Mouse (Mus musculus): ENCODE results near the gene Olfr750.

Gene Olfr750

DNA sequence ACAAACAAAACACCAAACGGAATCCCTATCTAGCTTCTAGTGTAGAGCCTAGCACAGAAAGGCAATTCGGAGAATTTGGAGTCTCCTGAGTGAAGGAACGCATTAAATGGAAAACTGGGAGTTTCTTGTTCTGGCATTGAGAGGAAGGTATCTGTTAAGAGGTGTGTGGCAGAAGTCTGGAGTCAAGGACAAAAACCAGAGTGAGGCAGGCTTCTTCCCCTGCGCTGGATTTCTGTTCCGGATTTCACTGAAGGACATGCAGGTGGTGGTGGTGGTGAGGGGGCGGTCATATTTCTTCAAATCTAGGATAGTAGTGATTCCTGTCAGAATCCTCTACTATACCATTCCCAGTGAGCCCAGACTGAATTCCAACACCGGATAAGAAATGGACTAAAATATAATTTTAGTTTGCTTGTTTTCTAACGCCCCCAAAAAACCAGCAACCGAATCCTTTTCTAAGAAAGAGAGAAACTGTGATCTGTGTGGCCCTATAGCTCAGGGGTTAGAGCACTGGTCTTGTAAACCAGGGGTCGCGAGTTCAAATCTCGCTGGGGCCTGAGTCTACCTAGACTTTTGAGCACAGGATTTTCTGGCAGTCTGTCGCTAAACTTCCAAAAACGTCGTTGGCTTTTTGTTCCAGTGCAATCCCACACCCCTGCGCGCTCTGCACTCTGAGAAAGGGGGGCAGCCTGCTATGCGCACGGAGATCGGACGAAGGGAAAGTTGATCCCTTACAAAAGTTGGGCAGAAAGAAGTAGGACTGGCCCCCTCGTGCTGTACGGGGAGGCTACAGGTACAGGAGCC is 14.1 kb upstream of the Olfr750 start:
- DNase-seq, result peak; percentile 86

DNA sequence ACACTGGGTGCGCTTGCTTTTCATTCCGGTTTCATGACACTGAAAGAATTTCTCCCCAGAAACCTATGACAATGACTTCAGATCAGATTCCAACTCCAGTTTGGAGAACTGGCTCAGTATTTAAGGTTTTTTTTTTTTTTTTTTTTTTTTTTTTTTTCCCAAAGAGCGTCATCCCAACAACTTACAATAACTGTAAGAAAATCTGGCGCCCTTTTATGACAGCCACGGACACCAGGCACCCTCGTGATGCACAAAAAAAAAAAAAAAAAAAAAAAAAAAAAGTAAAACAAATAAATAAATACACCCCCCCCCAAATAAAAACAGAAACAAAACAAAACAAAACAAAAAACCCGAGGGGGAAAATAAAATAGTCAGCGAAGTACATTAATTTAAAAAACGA is 13.5 kb upstream of the Olfr750 start:
- DNase-seq, result no peak

- no peak for DNase-seq
Observed at GRCm38 (mm10) chr14:51085911-51086310, 11.7 kb upstream of the Olfr750 start.

DNA sequence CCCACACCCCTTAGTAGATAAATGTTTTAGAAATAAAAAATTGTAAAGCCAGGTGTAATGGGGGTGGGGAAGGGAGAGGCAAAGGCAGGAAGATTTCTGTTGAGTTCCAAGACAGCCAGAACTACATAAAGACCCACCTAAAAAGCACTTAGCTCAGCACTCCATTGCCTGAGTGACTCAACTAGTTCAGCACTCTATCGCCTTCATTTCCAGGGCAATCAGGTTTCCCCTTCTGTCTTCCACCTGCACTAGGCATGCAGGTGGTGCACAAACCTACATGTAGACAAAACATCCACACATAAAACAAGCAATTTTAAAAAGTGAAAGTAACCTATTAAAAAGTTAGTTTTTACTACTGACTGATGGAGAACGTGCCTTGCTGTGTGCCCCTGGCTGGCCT is 10.9 kb upstream of the Olfr750 start:
- DNase-seq, result no peak

DNA sequence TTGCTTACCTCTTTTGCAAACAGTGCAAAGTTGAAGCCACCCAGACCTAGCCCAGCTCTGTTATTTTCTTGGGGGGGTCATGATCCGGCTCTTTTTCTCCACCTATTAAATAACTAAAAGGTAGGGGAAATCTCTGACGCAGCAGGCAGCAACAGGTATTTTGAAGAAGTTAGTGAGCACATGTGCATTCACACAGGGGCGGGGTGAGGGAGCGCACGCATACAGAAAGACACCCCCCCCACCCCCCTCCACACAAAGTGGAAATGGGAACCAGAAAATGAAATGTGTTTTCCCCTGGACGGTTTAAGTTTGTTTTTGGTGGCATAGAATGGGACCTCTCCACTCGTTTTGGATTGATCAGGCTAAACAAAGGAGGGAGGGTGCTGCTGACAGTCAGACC is 9.6 kb upstream of the Olfr750 start:
- no peak for DNase-seq

GRCm38 (mm10) chr14:51082599-51083581 is 8.7 kb upstream of the Olfr750 start:
- DNase-seq, result no peak

DNA sequence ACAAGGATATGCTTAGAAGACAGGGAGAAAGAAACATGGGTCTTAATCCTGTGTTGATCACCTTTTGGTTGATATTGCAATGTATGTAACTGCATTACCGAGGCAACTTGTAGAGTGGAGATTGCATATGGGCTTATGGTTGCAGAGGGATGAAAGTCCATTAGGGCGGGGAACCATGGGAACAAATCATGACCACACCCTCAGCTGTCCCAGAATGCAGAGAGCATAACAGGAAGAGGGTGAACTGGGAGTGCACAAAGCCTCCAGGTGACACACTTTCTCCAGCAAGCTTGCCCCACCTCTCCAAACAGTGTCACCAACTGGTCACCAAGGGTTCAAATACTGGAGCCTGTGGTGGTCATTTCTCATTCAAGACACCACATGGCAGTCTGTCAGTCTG is 6.8 kb upstream of the Olfr750 start:
- no peak for DNase-seq

DNA sequence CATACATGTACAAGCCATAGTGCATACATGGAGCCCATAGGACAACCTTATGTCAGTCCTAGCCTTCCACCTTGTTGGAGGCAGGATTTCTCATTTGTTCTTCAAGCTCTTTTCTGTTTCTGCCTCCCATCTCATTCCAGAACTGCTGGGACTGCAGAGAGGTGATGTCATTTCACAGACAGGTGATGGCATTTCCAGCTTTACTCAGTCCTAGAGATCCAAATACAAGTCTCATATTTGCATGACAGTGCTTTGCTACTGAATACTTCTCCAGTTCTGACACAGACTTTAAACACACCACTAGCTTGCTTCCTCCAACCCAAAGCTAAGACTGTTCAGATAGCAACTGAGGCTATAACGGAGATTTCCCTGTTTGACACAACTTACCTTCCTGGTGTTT is 4.9 kb upstream of the Olfr750 start:
- DNase-seq, result no peak

GRCm38 (mm10) chr14:51069617-51070016 is 4.6 kb downstream of the Olfr750 start:
- DNase-seq, result no peak

DNA sequence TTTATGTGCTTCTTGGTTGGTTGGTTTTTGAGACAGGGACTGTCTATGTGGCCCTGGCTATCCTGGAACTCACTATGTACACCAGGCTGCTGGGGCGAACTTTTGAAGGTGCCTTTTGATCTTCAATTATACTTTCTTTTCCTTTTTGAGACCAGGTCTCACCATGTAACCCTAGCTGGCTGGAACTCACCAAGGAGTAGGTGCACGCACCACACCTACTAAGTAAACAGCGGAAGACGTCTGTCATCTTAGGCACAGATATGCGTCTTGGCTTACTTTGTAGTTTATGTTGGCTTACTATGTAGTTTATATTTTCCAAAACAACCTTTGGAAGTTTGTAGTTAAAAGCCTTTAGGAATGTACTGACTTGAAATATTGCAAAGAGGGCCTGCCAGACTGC is 5.3 kb downstream of the Olfr750 start:
- no peak for DNase-seq

- no peak for DNase-seq
Observed at GRCm38 (mm10) chr14:51060761-51061160, 13.5 kb downstream of the Olfr750 start.

DNA sequence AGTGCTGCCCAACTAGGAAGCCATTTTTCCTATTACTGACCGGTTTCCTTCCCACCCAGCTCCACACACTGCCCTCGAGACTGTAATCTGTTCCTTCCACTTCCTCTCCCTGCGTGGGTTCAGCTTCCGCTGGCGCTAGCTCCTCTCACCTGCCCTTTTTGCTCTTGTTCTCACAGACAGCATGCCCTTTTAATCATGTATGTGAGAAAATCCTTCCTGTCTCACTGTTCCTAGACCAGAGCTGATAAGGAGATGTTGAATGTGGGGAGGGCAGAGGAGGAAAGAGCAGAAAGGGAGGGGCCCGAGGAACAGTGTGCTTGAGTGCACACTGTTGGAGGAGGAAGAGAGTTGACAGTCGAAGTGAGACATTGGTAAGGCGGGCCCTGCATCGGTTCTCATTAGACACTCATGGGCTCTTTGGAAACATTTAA is 16.8 kb downstream of the Olfr750 start, which contains the start of gene Rnase12:
TSS of gene Rnase12 (minus strand) at position 261 of the 431 bp plus-strand sequence.
- no peak for DNase-seq

DNA sequence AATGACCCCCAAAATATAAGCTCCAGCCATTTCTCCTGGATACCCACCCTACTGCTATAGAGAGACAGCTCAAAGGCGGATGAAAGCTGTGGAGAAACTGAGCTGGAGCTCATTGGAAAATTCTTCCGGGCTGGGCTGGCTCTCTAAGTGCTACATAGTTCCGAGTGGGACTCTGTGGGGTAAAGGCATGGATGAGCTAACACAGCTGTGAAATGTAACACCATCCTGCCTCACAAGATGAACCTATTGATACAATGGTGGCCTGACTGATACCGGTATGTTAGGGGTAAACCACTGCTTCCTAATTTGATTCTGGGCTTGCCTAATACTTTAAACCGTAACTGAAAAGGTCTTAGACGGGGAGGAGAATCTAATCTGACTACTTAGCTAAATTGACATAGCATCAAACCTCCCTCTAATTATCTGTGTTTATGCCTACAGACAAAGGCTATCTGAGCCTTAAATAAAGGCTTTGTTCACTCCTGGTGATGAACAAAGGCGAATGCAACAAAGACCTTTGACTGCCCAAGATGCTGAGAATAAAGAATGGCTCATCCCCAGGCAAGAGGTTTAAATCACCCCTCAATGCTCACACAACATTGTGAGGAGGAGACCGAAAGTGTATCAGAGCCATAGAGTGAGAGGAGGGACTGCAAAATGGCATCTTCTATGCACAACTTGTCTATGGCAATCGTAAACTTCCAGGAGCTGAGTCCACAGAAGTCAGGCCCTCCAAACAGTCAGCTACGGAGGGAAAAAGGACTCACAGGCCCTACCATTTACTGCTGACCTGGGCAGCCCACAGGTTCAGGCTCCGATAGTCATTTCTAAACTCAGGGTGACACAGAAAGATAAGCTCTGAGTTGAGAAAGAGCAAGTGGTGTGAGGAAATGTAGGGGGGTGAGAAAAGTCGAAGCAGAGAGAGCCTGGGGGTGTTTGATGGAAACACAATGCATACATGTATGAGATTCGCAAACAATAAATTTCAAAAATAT is 19.7 kb downstream of the Olfr750 start:
- DNase-seq, result no peak

DNA sequence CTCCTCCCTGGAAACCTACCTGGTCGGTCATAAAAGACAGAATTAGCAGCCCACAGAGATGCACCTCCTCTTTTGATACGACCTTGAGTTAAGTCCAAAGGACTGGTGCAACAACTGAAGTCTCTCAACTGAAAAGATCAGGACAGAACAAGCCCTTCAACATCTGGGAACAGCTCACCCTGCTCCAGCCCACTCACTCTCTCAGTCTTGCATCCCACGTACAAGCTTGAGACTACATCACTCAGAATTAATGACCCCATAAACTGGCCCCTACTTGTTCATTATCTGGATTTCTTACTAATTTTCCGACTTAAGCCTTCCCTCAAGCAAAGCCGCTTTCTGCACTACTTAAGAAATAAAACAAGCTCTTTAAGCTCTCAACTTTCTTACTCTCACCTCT is 21.1 kb downstream of the Olfr750 start:
- no peak for DNase-seq

GRCm38 (mm10) chr14:51051941-51052340 is 22.3 kb downstream of the Olfr750 start:
- no peak for DNase-seq

GRCm38 (mm10) chr14:51050063-51050462 is 24.2 kb downstream of the Olfr750 start, which contains the start of gene Rnase11:
Gene Rnase11 (minus strand): TSS chr14:51050163.
- DNase-seq, result no peak

DNA sequence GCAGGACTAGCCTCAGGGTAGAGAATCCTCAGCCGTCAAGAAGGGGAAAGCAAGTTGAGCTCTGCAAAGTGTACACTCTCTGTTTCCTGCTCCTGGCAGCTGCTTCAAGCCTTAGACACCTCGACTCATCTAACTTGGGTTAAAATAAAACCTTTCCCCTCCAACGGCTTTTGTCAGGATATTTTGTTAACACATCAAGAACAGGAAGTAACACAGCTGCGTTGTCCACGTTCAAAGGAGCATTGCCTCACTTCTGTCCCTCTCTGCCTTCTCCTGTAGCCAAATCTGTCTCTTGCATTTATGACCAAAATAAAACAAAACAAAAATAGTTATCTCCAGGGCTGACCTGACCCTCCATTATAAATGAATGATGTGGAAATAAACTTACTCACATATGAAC is 26.4 kb downstream of the Olfr750 start:
- DNase-seq, result no peak

DNA sequence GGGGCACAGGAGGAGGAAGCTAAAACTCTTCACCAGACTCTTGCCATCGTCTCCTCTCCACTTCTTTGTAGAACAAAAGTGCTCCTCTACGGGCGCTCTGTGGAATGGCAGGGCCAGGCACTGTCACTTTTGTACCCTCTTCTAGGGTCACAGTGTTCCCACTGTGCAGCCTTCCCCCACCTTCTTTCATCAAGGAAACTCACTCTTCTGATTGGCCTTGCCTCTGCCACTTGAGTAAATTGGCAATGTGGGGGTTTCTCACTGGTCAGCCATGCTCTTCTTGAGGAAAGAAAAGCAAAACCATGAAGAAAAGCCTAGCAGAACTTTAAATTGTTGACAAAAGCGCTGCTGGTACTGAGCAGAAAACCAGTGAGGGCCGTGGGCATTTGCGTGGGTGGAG is 32.5 kb downstream of the Olfr750 start, which contains the start of gene Rnase9:
TSS of gene Rnase9 (minus strand) at position 101 of the 400 bp plus-strand sequence.
- no peak for DNase-seq

- no peak for DNase-seq
Observed at GRCm38 (mm10) chr14:51036214-51036613, 38.0 kb downstream of the Olfr750 start.

DNA sequence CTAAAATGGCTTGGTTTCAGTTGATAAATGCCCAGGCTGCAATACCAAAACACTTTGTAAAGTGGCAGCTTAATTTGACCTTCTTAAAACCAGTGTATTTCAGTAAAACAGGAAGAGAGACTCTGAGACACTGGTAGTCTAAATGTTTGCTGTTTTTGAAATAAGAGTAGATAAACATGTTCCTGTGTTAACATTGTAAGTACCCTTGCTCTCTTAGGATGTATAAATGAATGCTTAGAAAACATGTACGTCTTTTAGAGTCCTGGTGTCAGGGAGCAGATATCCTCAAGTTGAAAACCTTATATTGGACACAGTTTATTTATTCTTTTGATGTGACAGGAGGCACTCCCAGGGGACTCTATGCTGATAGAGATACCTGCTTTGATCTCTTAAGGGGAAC is 39.0 kb downstream of the Olfr750 start:
- DNase-seq, result no peak

DNA sequence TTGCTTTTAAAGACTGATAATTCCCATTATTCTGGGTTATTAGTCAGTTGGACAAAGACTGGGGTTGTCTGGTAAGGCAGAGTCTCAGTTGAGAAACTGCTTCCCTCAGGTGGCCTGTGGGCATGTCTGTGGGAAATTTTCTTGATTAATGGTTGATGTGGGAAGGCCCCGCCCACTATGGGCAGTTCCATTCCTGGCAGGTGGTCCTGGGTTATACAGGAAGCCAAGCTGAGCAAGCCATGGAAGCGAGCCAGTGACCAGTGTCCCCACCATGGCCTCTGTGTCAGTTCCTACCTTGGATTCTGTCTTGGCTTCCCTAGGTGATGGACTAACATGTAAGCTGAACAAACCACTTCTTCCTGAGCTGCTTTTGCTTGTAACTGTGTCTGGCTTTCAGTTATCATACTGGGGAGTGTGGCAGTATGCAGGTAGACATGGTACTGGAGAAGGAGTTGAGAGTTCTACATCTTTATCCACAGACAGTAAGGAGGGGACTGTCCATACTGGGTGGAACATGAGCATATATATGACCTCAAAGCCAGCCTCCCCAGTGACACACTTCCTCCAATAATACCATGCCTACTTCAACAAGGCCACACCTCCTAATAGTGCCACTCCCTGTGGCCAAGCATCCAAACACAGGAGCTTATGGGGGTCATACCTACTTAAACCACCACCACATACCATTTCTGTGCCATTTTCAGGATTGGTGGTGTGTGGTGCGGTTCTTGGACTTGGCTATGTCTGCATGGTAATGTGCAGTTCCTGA is 46.7 kb downstream of the Olfr750 start:
- no peak for DNase-seq

All from layer of hippocampus, adult 9-11 months (tissue).